Mouse (Mus musculus) lung, adult 18-20 months (tissue): ENCODE data around the gene Gm5737.

Source experiments
- DNase-seq, 2 experiments: peaks; one replicate each; pipeline ENCODE4 v3.0.0; 2022; ENCODE audit warnings: mixed read lengths in 2 of 2

The Gm5737 gene

GRCm38 (mm10) chr7:120811834-120812415 is at the start of gene Gm5737:
TSS of gene Gm5737 (plus strand) at chr7:120812365.
- DNase-seq = no peak

- no peak for DNase-seq
These were observed 44.8 kb upstream of the Gm5737 start for GRCm38 (mm10) chr7:120767369-120767768.

GRCm38 (mm10) chr7:120771389-120771788 is 40.8 kb upstream of the Gm5737 start:
- no peak for DNase-seq

GRCm38 (mm10) chr7:120778012-120778411 is 34.2 kb upstream of the Gm5737 start:
- no peak for DNase-seq

GRCm38 (mm10) chr7:120795544-120795943 is 16.6 kb upstream of the Gm5737 start:
- DNase-seq = no peak

GRCm38 (mm10) chr7:120796369-120796768 is 15.8 kb upstream of the Gm5737 start:
- DNase-seq = no peak

- no peak for DNase-seq
These were observed 8.9 kb upstream of the Gm5737 start for GRCm38 (mm10) chr7:120803268-120803667.

- peak in 1 of 2 experiments; percentile 17 for DNase-seq
These were observed 2.5 kb upstream of the Gm5737 start for GRCm38 (mm10) chr7:120809705-120810104.

GRCm38 (mm10) chr7:120817552-120817951 is 5.4 kb downstream of the Gm5737 start:
- DNase-seq = no peak

- no peak for DNase-seq
These were observed 7.2 kb downstream of the Gm5737 start for GRCm38 (mm10) chr7:120819386-120819785.

GRCm38 (mm10) chr7:120823248-120823647 is 11.1 kb downstream of the Gm5737 start:
- peak; percentile 44 to 61 for DNase-seq

GRCm38 (mm10) chr7:120825097-120825496 is 12.9 kb downstream of the Gm5737 start:
- DNase-seq = no peak

- DNase-seq = peak in 1 of 2 experiments; percentile 17
These were observed 14.2 kb downstream of the Gm5737 start for GRCm38 (mm10) chr7:120826408-120826807.

- DNase-seq = peak; percentile 81 to 85
These were observed 18.5 kb downstream of the Gm5737 start for GRCm38 (mm10) chr7:120830431-120831381.

GRCm38 (mm10) chr7:120834426-120834825 is 22.3 kb downstream of the Gm5737 start:
- no peak for DNase-seq

GRCm38 (mm10) chr7:120834863-120835372 is 22.8 kb downstream of the Gm5737 start:
- peak; percentile 83 to 85 for DNase-seq

GRCm38 (mm10) chr7:120835449-120836359 is 23.5 kb downstream of the Gm5737 start:
- DNase-seq = peak; percentile 93 to 94

GRCm38 (mm10) chr7:120836361-120836760 is 24.2 kb downstream of the Gm5737 start:
- DNase-seq = no peak

GRCm38 (mm10) chr7:120838436-120839160 is 26.4 kb downstream of the Gm5737 start:
- DNase-seq = no peak

GRCm38 (mm10) chr7:120839786-120840185 is 27.6 kb downstream of the Gm5737 start:
- no peak for DNase-seq

- peak; percentile 86 to 90 for DNase-seq
These were observed 30.3 kb downstream of the Gm5737 start, which contains the start of gene Eef2k for GRCm38 (mm10) chr7:120842345-120843036. TSS of gene Eef2k (plus strand) at chr7:120842831.
